Mouse (Mus musculus) kidney, adult 2 months (tissue): ENCODE measurements around the gene Iqschfp. TPM values are rescaled to one million over a fixed set of nuclear protein-coding genes. Genes with fewer than 3 reads are reported as not detected.

ENCODE experiments used
- DNase-seq: peaks from one replicate; pipeline ENCODE4 v3.0.0; 2021
- H3K27ac ChIP-seq: fragments of 200-500 bp; 2 replicates; pipeline ENCODE4 v1.5.1; 2012; ENCODE audit warnings: low read depth, low read length, control low read depth, inconsistent platforms; ENCODE audit not compliant: insufficient read depth
- H3K27me3 ChIP-seq: fragments of 200-500 bp; replicated peaks from 2 replicates; pipeline ENCODE4 v1.6.1; 2012; ENCODE audit warnings: mild to moderate bottlenecking, moderate library complexity, low read length, inconsistent platforms; ENCODE audit not compliant: control insufficient read depth, insufficient read depth
- H3K36me3 ChIP-seq: fragments of 200-500 bp; 2 replicates; pipeline ENCODE4 v1.6.1; 2012; ENCODE audit warnings: mild to moderate bottlenecking, moderate library complexity, low read length, inconsistent platforms; ENCODE audit not compliant: control insufficient read depth, insufficient read depth
- H3K4me1 ChIP-seq: fragments of 200-500 bp; 2 replicates; pipeline ENCODE4 v1.6.1; 2011; ENCODE audit warnings: low read length; ENCODE audit not compliant: control insufficient read depth, insufficient read depth
- H3K4me3 ChIP-seq: fragments of 200-500 bp; 2 replicates; pipeline ENCODE4 v1.5.1; 2011; ENCODE audit warnings: mild to moderate bottlenecking, low read depth, low read length, control low read depth; ENCODE audit not compliant: insufficient read depth
- CTCF ChIP-seq: fragments of 200-500 bp; conservative IDR thresholded peaks from 2 replicates; pipeline ENCODE4 v1.5.1; 2011; ENCODE audit warnings: low read depth, mild to moderate bottlenecking, control low read depth, low read length, moderate library complexity, mixed read lengths; ENCODE audit not compliant: insufficient read depth, insufficient read length
- POLR2A ChIP-seq: fragments of 200-500 bp; IDR thresholded peaks from one replicate; pipeline ENCODE4 v1.6.1; 2011; ENCODE audit warnings: low read depth, low read length, control low read depth
- WGBS: fragments of 180-500 bp; shearing (Covaris S2); methylation state at CpG from one replicate; pipeline ENCODE4 v1.1.7; 2018; 5-methylcytosine and 5-hydroxymethylcytosine counted together
- polyA plus RNA-seq: library from polyadenylated mRNA; depleted of rRNA; stranded (reverse); fragments of >200 nt; gene quantifications from 2 replicates; pipeline ENCODE4 v1.2.3, GENCODE M21; 2012

The Iqschfp gene
- polyA plus RNA-seq, 1 experiment, result not detected

- 55% methylated on average over 1 of the region's 1 CpGs for WGBS
These were observed 286.2 kb downstream of the Iqschfp start for GRCm38 (mm10) chr3:68178248-68178647.

GRCm38 (mm10) chr3:68187471-68187870, 295.4 kb downstream of the Iqschfp start:
- Histone ChIP-seq H3K27ac (no peak overlapping the region), H3K4me3 (no peak overlapping the region), H3K27me3 (no peaks in the 10 kb centered on the region), H3K36me3 (no peaks in the 10 kb centered on the region), H3K4me1 (no peaks in the 10 kb centered on the region)
- TF ChIP-seq POLR2A, result no peak
- TF ChIP-seq CTCF, result no peak
- DNase-seq, result peak; percentile 3
- whole genome bisulfite sequencing, result 65% methylated on average over 8 of the region's 8 CpGs

More at GRCm38 (mm10) chr3:68178248-68178647, 286.2 kb downstream of the Iqschfp start:
- no peak for TF ChIP-seq POLR2A
- TF ChIP-seq CTCF, result no peak
- Histone ChIP-seq H3K27me3 (no peaks in the 10 kb centered on the region), H3K4me3 (no peak overlapping the region), H3K36me3 (no peaks in the 10 kb centered on the region), H3K27ac (no peak overlapping the region), H3K4me1 (no peaks in the 10 kb centered on the region)
- no peak for DNase-seq

GRCm38 (mm10) chr3:68189100-68189499, 297.1 kb downstream of the Iqschfp start:
- H3K4me1 ChIP-seq, result no peaks in the 10 kb centered on the region
- DNase-seq, result no peak
- no peak for TF ChIP-seq POLR2A
- TF ChIP-seq CTCF, result no peak
- no peak overlapping the region for H3K4me3 ChIP-seq
- no peaks in the 10 kb centered on the region for H3K27me3 ChIP-seq
- H3K36me3 ChIP-seq, result no peaks in the 10 kb centered on the region
- no peak overlapping the region for H3K27ac ChIP-seq
- WGBS, result 77% methylated on average over 2 of the region's 2 CpGs

GRCm38 (mm10) chr3:68196933-68197332, 304.9 kb downstream of the Iqschfp start:
- Histone ChIP-seq H3K36me3 (no peaks in the 10 kb centered on the region), H3K27me3 (no peaks in the 10 kb centered on the region), H3K4me1 (no peaks in the 10 kb centered on the region), H3K27ac (no peak overlapping the region), H3K4me3 (no peak overlapping the region)
- DNase-seq, result no peak
- TF ChIP-seq POLR2A (no peak), CTCF (no peak)
- 84% methylated on average over 1 of the region's 1 CpGs for WGBS

- Histone ChIP-seq H3K4me3 (no peak overlapping the region), H3K4me1 (no peaks in the 10 kb centered on the region), H3K36me3 (no peaks in the 10 kb centered on the region), H3K27ac (no peak overlapping the region), H3K27me3 (no peaks in the 10 kb centered on the region)
- TF ChIP-seq POLR2A (no peak), CTCF (no peak)
- WGBS, result 34% methylated on average over 1 of the region's 1 CpGs
- no peak for DNase-seq
These were observed 309.2 kb downstream of the Iqschfp start for GRCm38 (mm10) chr3:68201214-68201613.

- no peak for TF ChIP-seq POLR2A
- no peak for TF ChIP-seq CTCF
- Histone ChIP-seq H3K4me3 (no peak overlapping the region), H3K4me1 (no peaks in the 10 kb centered on the region), H3K27me3 (no peaks in the 10 kb centered on the region), H3K36me3 (no peaks in the 10 kb centered on the region), H3K27ac (no peak overlapping the region)
- no peak for DNase-seq
- WGBS, result 84% methylated on average over 4 of the region's 4 CpGs
These were observed 310.3 kb downstream of the Iqschfp start for GRCm38 (mm10) chr3:68202162-68202902.

- TF ChIP-seq POLR2A, result no peak
- no peak for TF ChIP-seq CTCF
- no peak overlapping the region for H3K4me3 ChIP-seq
- no peak for DNase-seq
- H3K27me3 ChIP-seq, result no peaks in the 10 kb centered on the region
- H3K36me3 ChIP-seq, result no peaks in the 10 kb centered on the region
- no peak overlapping the region for H3K27ac ChIP-seq
- WGBS, result 55% methylated on average over 4 of the region's 4 CpGs
- no peaks in the 10 kb centered on the region for H3K4me1 ChIP-seq
These were observed 312.0 kb downstream of the Iqschfp start for GRCm38 (mm10) chr3:68203934-68204467.
